Mouse (Mus musculus) B cell, adult 2 months (primary cell): Measurements from ENCODE around the gene Defb25.
"Not testable (repeated sequence)": the region's sequence is repeated elsewhere in the genome, so short reads cannot be mapped to it uniquely, and the experiment has no call there.

ENCODE experiments used
- DNase-seq, 2 experiments: peaks; one replicate each; pipeline ENCODE4 v3.0.0; 2022

Defb25 gene

DNA sequence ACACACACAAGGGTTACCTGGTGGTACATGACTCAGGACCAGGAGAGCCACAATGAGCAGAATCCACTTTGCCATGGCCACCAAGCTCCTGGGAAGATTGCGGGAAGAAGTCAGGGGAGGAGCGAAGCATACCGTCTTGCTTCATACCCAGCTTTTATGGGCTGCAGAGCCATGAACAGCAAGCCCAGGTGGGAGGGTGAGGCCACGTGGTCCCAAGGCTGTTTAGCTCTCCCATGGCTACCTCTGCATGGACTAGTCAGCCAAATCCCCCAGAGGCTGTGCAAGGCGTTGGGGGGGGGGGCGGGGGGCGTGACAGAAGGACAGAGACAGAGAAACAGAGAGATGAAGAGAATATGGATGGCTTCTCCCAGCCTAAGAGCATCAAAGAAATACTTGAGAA lies at the start of gene Defb25:
Gene Defb25, minus strand, starts transcription at position 101 of the 400 bp plus-strand sequence.
- DNase-seq: no peak

DNA sequence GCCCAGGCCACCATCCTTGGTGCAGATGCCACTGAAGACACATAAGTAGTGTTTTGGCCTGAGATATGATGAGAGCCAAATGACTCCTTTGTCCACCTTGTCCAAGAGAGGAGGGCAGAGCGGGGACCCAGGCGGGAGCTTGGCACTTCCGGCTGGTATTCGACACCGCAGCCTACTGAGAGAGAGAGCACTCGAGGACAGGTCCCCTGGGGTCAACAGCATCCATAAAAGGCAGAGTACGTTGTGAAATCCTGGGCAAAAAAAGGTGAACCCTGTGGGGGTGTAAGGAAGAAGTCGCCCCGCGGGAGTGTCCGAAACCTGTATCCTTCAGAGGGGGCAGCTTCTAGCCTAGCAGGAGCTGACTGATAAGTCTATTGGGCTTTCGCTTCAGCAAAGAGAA lies 49.3 kb upstream of the Defb25 start:
- no peak for DNase-seq

DNA sequence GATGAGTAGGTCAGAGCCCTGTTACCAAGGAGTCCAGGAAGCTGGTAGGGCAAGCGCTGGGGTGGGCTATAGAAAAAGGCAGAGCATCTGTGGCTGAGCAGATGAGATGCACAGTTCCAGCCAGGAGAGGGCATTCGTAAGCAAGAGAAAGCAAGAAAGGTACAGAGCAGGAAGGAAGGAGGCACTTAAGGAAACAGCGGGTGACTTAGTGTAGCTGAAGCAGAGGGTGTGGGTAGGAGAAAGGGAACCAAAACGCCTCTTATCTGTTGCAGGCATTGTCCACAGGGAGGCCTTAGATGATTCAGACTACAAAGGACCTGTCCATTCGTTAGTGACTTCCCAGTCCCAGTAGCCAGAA lies 48.8 kb upstream of the Defb25 start:
- peak; percentile 57 to 62 for DNase-seq

DNA sequence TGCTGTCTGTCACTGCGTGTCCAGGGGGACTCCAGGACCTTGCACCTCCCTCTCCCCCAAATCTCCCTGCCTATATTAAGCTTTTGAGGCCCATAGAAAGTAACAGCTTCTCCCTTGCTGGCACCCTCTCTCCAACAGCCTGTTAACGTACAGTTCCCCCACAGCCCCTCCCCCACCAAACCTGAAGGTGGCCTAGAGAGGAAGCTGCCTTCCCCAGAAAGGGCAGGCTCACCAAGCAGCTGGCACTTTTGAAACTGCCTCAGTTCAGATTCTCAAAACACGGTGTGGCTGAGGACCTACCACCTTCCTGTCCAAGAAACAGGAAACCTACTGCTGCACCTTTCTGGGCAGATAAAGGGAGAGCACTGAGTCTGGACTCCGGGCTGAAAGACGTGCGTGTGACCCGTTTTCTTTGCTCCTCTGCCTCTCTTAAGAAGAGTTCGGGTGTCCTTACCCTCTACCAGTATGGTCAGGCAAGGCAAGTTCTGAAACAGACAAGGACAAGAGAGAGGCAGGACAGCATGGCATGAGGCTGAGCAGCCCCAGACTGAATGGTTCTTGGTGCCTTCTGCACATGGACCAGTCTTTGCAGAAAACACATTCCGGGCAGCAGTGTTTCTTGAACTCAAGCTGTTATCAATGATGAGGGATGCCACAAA lies 48.3 kb upstream of the Defb25 start:
- DNase-seq: peak; percentile 68 to 70

DNA sequence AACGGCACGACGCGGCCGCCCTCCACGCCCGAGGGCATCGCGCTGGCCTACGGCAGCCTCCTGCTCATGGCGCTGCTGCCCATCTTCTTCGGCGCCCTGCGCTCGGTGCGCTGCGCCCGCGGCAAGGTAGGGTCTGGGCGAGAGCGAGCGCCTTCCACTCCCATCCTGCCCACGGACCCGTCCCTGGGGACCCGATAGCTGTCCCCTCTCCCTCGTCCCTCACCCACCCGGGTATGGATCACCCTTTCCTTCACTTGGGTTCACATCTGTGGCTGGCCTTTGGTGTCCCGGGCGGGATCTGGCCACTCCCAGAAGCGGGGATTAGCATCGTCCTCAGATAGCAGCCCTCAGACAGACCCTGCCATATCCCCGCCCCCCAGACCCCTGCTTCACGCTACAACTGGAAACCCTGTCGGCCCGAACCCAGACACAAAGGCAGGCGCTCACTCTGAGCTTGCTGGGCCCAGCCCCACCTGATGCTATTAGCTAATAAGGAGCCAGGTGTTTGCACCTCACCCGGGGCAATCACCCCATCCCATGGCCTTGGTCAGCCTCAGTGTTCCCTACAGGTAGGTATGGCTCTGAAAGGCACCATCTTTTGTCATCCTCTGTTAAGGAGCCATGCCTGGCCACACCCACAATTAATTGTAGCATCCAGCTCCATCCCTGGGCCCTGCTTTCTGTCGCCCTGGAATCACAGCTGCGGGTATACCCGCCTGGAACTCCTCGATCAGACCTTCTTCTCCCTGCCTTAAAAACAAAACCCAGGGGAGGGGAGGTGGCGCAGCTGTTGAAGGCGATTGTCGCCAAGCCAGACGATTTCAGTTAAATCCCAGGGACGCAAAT lies 47.0 kb upstream of the Defb25 start:
- DNase-seq: no peak

DNA sequence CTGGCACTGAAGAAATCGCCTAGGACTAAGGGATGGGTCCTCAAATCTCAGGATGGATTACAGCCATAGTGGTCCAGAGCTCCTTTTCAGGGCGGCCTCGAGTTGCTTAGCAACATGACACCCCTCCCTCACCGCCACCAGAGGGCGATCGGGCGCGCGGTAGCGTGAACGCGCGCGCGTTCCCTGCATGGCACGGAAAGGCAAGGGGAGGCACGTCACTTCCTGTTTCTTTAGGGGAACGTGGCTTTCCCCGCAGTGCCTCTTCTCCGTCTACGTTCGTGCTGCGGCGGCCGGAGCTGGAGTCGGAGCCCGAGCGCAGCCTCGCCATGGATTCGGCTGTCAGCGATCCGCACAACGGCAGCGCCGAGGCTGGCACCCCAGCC lies 46.4 kb upstream of the Defb25 start, which contains the start of gene H13:
Gene H13, plus strand, starts transcription at position 206 of the 383 bp plus-strand sequence.
- DNase-seq: peak; percentile 96

DNA sequence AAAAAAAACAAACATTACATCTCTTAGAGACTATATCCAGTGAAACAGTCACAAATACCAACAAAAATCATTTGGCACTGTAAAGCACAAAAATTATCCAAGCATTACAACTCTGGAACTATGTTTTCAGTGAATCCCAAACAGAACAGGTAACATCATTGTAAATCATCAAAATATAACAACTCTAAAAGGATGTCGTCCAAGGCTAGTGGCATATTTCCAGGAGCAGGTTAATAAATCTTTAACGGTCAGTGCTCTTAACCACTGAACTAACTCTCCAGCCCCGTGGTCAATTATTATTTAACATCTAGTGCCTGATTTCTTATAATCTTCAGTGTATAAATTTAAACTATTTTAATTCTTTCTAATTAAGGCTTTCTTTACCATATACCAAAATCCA lies 43.3 kb upstream of the Defb25 start:
- not testable (repeated sequence) for DNase-seq

DNA sequence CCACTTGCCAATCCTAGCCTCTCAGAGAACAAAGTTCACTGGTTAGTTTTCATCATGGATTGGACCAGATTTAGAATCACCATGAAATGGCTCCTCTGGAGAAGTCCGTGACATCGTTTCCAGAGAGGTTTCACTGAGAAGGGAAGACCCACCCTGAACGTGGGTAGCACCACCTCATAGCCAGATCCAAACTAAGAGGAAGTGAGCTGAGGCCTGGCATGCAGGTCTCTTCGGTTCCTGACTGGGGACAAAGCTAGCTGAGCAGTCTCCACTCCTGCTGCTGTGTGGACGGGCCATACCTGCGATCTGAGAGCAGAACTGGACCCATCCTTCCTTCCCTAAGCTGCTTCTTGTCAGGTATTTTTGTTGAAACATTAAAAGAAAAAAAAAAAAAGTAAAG lies 38.3 kb upstream of the Defb25 start:
- no peak for DNase-seq

DNA sequence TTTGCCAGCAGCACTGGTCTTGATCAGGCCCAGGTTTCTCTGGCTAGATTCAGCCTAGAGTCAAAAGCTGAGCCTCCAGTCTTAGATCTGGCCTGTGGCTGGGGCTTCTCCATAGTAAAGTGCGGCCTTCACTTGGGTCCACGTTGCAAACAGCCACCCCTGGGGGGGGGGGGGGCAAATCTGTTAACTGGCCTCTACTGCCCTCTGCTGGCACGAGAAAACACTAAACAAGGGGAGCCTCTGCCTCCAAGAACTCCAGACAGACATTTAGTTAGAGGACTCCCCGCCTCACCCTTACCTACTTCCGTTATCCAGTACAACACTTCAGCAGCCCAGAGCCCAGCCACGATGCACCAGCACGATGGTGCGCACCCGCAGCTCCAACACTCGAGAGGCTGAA lies 34.5 kb upstream of the Defb25 start:
- peak; percentile 13 to 26 for DNase-seq

DNA sequence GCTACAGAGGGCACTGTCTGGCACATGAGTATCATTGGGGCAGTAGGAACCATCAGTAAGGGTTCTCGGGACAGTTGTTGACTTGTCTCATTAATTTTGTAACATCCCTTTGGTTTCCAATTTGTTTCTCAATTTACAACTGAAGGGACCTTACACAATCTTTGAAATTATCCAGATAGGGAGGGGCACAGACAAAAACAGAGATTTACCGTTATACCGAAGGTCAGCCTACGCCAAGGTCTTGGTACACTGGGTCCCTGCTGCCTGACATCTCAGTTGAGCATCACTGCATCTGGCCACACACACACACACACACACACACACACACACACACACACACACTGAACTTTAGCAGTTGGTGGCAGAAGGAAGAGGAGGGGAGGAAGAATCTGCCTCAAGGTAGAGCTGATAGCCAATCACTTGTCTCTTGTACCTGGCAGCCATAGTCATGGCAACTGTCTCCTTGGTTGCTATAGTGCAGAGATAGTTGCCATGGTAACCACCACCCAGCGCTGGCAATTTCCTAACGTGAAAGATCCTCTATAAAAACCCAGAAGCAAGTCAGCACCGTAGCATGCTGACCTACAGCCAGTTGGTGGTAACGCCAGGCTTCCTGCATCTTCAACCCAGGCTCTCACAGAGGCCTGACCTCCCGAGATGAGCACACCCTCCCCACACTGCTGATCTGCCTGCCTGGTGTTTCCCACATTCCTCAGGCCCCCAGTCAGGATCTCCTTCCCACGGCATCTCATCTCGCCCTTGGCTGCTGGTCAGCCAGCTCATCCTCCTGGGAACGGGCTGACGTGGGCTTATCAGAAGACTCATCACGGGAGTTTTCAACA lies 31.2 kb upstream of the Defb25 start:
- no peak for DNase-seq

DNA sequence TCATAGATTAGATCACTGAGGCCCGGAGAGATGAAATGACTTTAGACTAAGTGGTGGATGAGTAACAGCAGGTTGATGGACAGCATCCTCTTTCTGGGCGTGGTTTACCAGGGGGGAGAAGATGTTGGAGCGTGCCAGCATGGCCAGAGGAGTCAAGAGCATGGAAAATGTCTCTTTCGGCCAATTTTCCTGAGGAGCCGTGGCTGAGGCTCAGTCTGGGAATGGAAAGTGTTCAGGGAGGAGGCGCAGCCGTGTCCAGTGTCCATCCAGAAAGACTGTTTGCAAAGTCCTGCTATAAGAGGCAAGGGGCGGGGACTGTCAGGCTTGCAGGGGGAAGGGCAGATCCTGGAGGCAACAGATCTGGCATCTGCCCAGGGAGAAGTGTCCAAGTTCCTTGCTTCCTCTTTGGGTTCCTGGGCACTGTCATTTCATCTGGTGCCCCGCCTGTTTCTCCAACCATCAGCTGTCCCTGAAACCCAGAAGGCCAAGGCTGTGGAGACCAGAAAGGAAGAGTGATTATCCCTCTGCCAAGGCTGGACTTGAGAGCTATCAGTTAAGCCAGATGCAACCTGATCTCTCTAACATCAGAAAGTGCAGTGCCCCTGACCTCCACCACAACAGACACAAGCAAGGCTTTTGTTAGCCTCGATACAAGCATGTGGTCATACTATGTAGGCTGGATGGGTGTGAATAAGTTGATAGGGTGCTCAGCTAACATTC lies 30.2 kb upstream of the Defb25 start:
- DNase-seq: no peak

DNA sequence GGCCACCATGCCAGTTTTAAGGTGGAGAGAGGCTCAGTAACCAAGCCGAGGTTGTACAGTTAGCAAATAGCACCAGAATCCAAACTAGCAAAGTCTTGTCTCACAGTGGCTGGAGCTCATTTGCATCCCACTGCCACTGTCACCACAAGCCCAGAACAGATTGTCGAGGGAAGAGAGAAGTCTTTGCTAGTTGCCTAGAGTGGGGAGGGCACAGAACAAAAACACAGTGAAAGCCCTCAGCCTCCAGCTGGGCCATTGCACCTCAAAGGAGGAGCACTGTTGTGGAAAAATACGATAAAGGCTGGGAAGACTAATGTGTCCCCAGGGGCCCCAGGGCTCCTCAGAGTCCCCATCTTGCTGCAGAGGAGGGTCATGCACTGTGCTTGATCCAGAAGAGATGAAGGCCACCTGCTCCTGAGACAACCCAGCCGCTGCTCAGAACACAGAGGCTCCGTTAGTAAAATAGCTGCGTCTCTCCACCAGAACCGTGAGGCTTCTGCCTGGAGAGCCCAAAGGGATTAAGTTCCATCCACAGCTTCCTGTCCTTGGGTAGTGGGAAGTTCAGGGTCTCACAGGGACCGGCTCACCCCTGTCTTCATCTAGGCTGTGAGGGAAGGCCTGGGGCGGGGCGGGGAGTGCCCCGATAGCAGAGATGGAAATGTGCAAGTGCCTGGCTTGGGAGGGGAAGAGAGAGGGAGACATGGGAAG lies 16.7 kb upstream of the Defb25 start:
- DNase-seq: no peak

DNA sequence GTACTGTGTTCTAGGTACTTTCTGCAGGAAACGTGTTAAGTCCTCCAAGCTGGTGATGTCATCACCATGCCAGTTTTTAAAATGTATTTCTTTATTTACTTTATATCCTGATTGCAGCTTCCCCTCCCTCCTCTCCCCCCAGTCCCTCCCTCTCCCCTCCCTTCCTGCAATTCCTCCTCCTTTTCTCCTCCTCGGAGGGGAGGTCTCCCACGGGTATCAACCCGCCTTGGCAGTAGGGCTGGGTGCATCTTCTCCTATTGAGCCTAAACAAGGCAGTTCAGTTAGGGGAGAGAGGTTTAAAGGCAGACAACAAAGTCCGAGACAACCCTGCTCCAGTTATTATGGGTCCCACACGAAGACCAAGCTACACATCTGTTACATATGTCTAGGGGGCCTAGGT lies 16.0 kb upstream of the Defb25 start:
- no peak for DNase-seq

DNA sequence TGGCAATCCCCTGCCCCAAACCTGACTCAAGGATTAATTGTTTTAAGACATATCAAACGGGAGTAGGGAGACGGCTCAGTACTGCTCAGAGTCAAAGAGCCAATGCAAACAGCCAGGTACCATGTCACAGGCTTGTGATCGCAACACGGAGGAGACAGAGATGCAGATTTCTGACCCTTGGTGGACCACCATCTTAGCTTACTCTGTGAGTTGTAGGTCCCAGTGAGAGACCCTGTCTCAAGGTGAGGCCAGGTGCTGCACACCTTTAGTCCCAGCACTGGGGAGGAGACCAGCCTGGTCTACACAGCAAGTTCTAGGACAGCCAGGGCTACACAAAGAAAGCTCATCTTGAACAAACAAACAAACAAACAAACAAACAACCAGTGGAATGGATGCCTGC lies 14.5 kb upstream of the Defb25 start:
- DNase-seq: no peak

DNA sequence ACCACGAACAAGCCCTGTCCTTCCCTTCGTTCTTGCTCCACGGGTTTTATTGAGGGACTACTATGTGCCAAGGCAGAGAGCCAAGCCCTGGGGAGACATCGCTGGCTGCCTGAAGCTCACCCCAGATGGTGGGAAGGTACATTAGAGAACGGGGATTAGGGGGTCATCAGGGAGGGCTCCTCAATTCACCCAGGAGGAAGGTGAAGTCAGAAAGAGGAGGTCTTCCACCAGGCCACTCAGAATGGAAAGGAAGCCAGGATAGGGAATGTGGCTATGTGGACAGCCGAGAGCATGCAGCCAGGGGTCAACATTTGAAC lies 14.1 kb upstream of the Defb25 start:
- no peak for DNase-seq

DNA sequence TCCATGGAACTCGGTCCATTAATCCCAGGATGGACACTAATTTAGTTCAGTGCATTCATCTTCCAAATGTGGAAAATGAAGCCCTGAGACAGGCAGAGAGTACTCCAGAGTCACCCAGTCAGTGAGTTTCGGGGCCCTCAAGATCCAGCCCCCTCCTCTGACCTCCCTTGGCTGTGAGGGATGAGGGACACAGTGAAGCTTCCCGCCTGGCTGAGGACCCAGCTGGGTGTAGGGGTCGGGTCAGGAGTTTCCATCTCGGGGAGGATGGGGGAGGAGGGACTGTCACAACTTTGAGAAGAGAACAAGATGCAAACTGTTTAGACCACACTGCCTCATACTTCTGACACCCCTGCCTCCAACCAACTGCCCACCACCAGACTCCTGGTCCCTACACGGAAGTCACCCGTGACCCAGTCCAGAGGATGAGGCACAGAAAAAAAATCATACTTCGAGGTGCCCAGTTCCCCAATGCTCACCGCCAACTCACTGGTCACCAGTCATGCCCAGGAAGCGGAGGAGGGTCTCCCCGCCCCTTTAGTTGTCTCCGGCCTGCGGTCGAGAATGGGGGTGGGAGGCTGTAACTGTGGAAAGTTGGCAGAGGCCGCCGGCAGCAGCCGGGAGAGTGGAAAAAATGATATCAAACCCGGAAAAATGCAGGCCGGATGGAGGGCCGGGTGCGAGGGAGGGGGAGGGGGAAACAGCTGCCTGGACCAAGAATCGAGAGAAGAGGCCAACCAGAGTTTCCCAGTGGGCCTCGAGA lies 13.6 kb upstream of the Defb25 start:
- no peak for DNase-seq

DNA sequence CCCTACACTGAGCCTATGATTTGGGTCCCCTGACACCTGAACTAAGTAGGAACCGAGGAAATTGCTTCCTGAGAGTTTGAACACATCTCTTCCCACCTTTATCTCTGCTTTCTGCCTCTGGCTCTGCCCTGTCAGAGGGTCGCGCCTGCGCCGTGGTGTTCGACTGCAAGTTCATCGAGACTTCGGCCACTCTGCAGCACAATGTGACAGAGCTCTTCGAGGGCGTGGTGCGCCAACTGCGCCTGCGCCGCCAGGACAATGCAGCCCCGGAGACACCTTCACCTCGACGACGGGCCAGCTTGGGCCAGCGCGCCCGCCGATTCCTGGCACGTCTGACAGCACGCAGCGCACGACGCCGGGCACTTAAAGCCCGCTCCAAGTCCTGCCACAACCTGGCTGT lies 11.5 kb upstream of the Defb25 start:
- DNase-seq: no peak

DNA sequence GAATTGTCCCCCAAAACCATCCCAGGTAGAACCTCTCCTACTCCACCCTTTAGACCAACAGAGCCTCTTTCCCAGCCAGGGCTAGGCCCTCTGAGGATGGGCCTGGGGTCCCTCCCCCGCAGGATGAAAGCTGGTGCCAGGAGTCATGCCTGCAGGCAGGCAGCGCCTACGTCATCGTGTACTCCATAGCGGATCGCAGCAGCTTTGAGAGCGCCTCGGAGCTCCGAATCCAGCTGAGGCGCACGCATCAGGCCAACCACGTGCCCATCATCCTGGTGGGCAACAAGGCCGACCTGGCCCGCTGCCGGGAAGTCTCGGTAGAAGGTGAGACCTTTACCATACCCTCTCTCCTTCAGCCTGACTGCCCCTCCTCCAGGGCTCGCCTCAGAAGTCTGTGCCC lies 10.5 kb upstream of the Defb25 start:
- no peak for DNase-seq

DNA sequence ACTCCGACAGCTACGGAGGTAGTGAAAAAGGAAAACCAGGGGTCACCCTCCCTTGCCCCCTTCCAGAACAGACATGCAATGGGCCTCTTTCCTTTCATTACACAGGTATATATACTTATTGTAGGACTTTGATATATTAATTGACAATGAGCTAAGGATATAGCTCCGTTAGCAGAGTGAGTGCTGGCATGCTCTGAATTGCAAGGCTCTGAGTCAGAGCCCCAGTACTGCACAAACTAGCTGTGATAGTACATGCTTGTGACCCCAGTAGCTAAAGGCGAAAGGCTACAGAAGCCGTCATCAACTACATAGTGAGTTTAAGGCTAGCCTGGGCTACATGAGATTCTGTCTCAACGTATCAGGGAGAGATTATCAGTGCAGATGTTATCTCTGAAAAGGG lies 7.1 kb upstream of the Defb25 start:
- DNase-seq: no peak

DNA sequence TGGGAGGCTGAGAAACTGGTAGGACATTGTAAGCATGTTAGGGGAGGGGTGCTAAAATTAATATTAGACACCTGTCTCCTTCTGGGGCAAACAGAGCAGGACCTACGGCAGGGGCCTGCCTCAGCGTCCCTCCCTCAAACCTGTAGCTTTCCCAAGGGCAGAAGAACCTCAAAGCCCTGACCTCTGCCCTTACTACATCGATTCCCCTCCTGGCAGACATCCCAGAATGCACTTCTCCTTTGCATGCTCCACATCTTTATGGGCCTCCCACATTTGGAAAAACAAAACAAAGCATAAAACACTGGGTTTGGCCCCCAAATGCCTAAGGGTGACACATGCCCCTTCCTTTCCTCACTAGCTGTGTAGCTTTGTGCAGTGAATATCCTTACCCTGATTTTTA lies 6.4 kb upstream of the Defb25 start:
- no peak for DNase-seq

DNA sequence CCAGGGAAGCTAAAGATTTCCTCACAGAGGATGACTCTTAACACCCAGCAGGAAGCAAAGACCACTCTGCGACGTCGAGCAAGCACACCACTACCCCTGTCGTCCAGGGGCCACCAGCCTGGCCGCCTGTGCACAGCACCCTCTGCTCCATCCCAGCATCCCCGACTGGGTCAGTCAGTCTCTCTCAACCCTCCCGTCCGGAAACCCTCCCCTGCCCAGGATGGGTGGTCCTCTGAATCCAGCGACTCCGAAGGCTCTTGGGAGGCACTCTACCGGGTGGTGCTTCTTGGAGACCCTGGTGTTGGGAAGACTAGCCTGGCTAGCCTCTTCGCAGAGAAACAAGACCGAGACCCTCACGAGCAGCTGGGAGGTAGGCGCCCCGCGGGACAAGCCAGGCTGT lies 5.2 kb upstream of the Defb25 start:
- no peak for DNase-seq
